Comparison of ENCODE assay signal across 34 mouse cellular contexts in genomic region chr3:90440756-90441155, GRCm38 (mm10). TPM values are rescaled to one million over a fixed set of nuclear protein-coding genes. Genes with fewer than 3 reads are reported as not detected.
"Had no signal": no experiment of that assay in that cellular context is flagged by ENCODE, and none has a peak within 500 bp of the region (broad histone marks: within the 10 kb centered on the region; RNA-seq: fewer than 3 reads in every experiment).

No protein-coding gene starts in this region.

- H3K27ac ChIP-seq: limb, embryonic 10.5 days; limb, embryonic 12.5 days; limb, embryonic 13.5 days; limb, embryonic 15.5 days; liver, embryonic 12.5 days; liver, embryonic 13.5 days; liver, embryonic 14.5 days; liver, embryonic 15.5 days; lung, embryonic 15.5 days; macrophage; midbrain, embryonic 10.5 days; midbrain, embryonic 12.5 days; midbrain, embryonic 13.5 days; midbrain, embryonic 15.5 days; neural tube, embryonic 12.5 days had no signal

- H3K27me3 ChIP-seq: limb, embryonic 12.5 days; limb, embryonic 13.5 days; limb, embryonic 15.5 days; liver, embryonic 12.5 days; liver, embryonic 13.5 days; liver, embryonic 15.5 days; lung, embryonic 15.5 days; megakaryocyte, embryonic 14.5 days; midbrain, embryonic 12.5 days; midbrain, embryonic 13.5 days; midbrain, embryonic 15.5 days; neural tube, embryonic 12.5 days had no signal

- H3K9me3 ChIP-seq: limb, embryonic 10.5 days; limb, embryonic 12.5 days; limb, embryonic 13.5 days; limb, embryonic 15.5 days; liver, embryonic 12.5 days; liver, embryonic 13.5 days; liver, embryonic 15.5 days; lung, embryonic 15.5 days; megakaryocyte, embryonic 14.5 days; midbrain, embryonic 10.5 days; midbrain, embryonic 12.5 days; midbrain, embryonic 13.5 days; midbrain, embryonic 15.5 days; neural tube, embryonic 12.5 days had no signal

- H3K4me3 ChIP-seq: limb, embryonic 10.5 days; limb, embryonic 12.5 days; limb, embryonic 13.5 days; limb, embryonic 15.5 days; liver, embryonic 12.5 days; liver, embryonic 13.5 days; liver, embryonic 15.5 days; lung, embryonic 15.5 days; megakaryocyte, embryonic 14.5 days; midbrain, embryonic 10.5 days; midbrain, embryonic 12.5 days; midbrain, embryonic 13.5 days; midbrain, embryonic 15.5 days; myocyte; neural tube, embryonic 12.5 days had no signal

- H3K4me2 ChIP-seq: limb, embryonic 12.5 days; limb, embryonic 13.5 days; limb, embryonic 15.5 days; liver, embryonic 11.5 days; liver, embryonic 12.5 days; liver, embryonic 13.5 days; liver, embryonic 15.5 days; lung, embryonic 14.5 days; lung, embryonic 15.5 days; midbrain, embryonic 11.5 days; midbrain, embryonic 12.5 days; midbrain, embryonic 13.5 days; midbrain, embryonic 15.5 days; neural tube, embryonic 12.5 days had no signal

- ATAC-seq: liver, embryonic 12.5 days; liver, postnatal 0 days; midbrain, embryonic 13.5 days; midbrain, embryonic 15.5 days; midbrain, embryonic 16.5 days had no signal

- H3K4me1 ChIP-seq: neural tube, embryonic 12.5 days had no signal

- H3K9ac ChIP-seq: limb, embryonic 12.5 days; limb, embryonic 13.5 days; limb, embryonic 15.5 days; liver, embryonic 12.5 days; liver, embryonic 13.5 days; liver, embryonic 14.5 days; liver, embryonic 15.5 days; liver, postnatal 0 days; lung, embryonic 14.5 days; lung, embryonic 15.5 days; midbrain, embryonic 12.5 days; midbrain, embryonic 13.5 days; midbrain, embryonic 15.5 days; neural tube, embryonic 12.5 days had no signal

- H3K36me3 ChIP-seq: limb, embryonic 10.5 days; limb, embryonic 12.5 days; limb, embryonic 13.5 days; limb, embryonic 15.5 days; liver, embryonic 12.5 days; liver, embryonic 13.5 days; liver, embryonic 15.5 days; lung, embryonic 15.5 days; midbrain, embryonic 10.5 days; midbrain, embryonic 12.5 days; midbrain, embryonic 13.5 days; midbrain, embryonic 15.5 days; neural tube, embryonic 12.5 days had no signal

- DNase-seq: left cerebral cortex, postnatal 4 days; liver; liver, embryonic 13.5 days; liver, postnatal 0 days; lung, adult 18-20 months; lung, adult 2 months; lung, embryonic 14.5 days; lung, postnatal 10 days; lung, postnatal 36 days; lung, postnatal 4 days; midbrain, embryonic 14.5 days had no signal

RNA-seq across cellular contexts. Expression of gene Npr1, which starts 24.9 kb away (rescaled TPM):
- total RNA-seq: megakaryocyte progenitor cell, adult 5-6 weeks; megakaryocyte, adult 5-6 weeks; megakaryocyte-erythroid progenitor cell, adult 5-6 weeks; monocyte, adult 5-6 weeks had no signal

RNA-seq across cellular contexts. Expression of gene Slc27a3, which starts 51.0 kb away (rescaled TPM):
- total RNA-seq: monocyte, adult 5-6 weeks had no signal
